Comparison of ENCODE assay signal across 8 mouse cellular contexts in the genomic region with DNA sequence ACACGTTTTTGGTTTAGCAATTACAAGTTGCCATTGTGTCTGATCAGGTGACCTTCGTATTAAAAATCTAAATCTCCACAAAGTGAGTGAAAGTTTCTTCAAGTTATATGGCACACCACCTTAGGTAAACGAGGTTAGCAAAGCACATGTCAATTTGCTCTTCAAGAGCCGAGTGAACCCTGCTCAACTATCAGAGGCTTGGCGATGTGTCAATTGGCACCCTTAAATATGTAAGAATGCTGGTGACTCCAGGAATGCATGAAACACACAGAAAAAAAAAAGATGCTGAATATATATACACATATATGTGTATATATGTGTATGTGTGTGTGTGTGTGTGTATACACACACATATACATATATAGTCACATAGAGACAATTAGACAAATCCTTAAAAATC. TPM values are rescaled to one million over a fixed set of nuclear protein-coding genes. Genes with fewer than 3 reads are reported as not detected.
DNase-seq lines count a peak whose midpoint lies in the region; ATAC-seq and TF ChIP-seq lines count a peak whose summit lies in the region.

No protein-coding gene starts in this region.

- WGBS in kidney, adult 2 months: 31% methylated on average over 5 of the region's 5 CpGs
- 25% methylated on average over 5 of the region's 5 CpGs for WGBS in heart, embryonic 13.5 days
- 36% methylated on average over 5 of the region's 5 CpGs for WGBS in limb, embryonic 12.5 days
- 45% methylated on average over 5 of the region's 5 CpGs for WGBS in neural tube, embryonic 12.5 days

- no peak for TF ChIP-seq CTCF in kidney, adult 2 months (conservative IDR thresholded peaks at IDR 0.05; ENCODE audit: insufficient read depth, insufficient read length, low read depth, low read length)

- H3K9me3 ChIP-seq in heart, embryonic 13.5 days: 0 out of 2 replicates have a peak, but pooled peaks cover 4% of the 10 kb centered on the region
- 0 out of 2 replicates have a peak, but pooled peaks cover 4% of the 10 kb centered on the region for H3K9me3 ChIP-seq in limb, embryonic 12.5 days
- no peaks in the 10 kb centered on the region for H3K9me3 ChIP-seq in neural tube, embryonic 12.5 days

- H3K4me2 ChIP-seq in heart, embryonic 13.5 days: peak overlapping the region; percentile 89
- peak overlapping the region; percentile 71 for H3K4me2 ChIP-seq in limb, embryonic 12.5 days
- peak overlapping the region; percentile 60 for H3K4me2 ChIP-seq in neural tube, embryonic 12.5 days (replicated peaks)

- no peaks in the 10 kb centered on the region for H3K36me3 ChIP-seq in kidney, adult 2 months (ENCODE audit: control insufficient read depth, insufficient read depth, low read length)
- no peaks in the 10 kb centered on the region for H3K36me3 ChIP-seq in heart, embryonic 13.5 days
- no peaks in the 10 kb centered on the region for H3K36me3 ChIP-seq in limb, embryonic 12.5 days
- no peaks in the 10 kb centered on the region for H3K36me3 ChIP-seq in neural tube, embryonic 12.5 days

- H3K27me3 ChIP-seq in kidney, adult 2 months (replicated peaks; ENCODE audit: control insufficient read depth, insufficient read depth, low read length): no peaks in the 10 kb centered on the region
- no peaks in the 10 kb centered on the region for H3K27me3 ChIP-seq in heart, embryonic 13.5 days (replicated peaks)
- no peaks in the 10 kb centered on the region for H3K27me3 ChIP-seq in limb, embryonic 12.5 days
- H3K27me3 ChIP-seq in neural tube, embryonic 12.5 days (replicated peaks): no peaks in the 10 kb centered on the region

- H3K4me1 ChIP-seq in kidney, adult 2 months (ENCODE audit: control insufficient read depth, insufficient read depth, low read length): peaks cover 5% of the 10 kb centered on the region; the same call in 1 of the 2 replicates
- H3K4me1 ChIP-seq in heart, embryonic 13.5 days: peaks cover 46% of the 10 kb centered on the region
- H3K4me1 ChIP-seq in limb, embryonic 12.5 days (replicated peaks): peaks cover 22% of the 10 kb centered on the region
- H3K4me1 ChIP-seq in neural tube, embryonic 12.5 days: peaks cover 12% of the 10 kb centered on the region

- TF ChIP-seq POLR2A in kidney, adult 2 months (IDR thresholded peaks at IDR 0.05; ENCODE audit: low read depth, low read length): no peak

- peak; percentile 36 for DNase-seq in kidney, adult 2 months
- DNase-seq in kidney, postnatal 4 days: no peak
- no peak for DNase-seq in urinary bladder, adult 18-20 months (ENCODE audit: low spot score in 2 of 2)
- no peak for DNase-seq in cerebellum, postnatal 4 days (ENCODE audit: low spot score in 2 of 2)
- no peak for DNase-seq in gastrocnemius, postnatal 10 days

- no peak overlapping the region for H3K27ac ChIP-seq in kidney, adult 2 months (ENCODE audit: insufficient read depth, low read depth, low read length)
- 0 out of 2 replicates have a peak overlapping the region, but pooled peaks have one; percentile 99 for H3K27ac ChIP-seq in heart, embryonic 13.5 days (replicated peaks)
- no peak overlapping the region for H3K27ac ChIP-seq in limb, embryonic 12.5 days
- H3K27ac ChIP-seq in neural tube, embryonic 12.5 days: no peak overlapping the region

- ATAC-seq in heart, embryonic 13.5 days (ENCODE audit: extremely low read depth, insufficient number of reproducible peaks, low FRiP score, low TSS enrichment): no peak
- ATAC-seq in limb, embryonic 12.5 days (ENCODE audit: insufficient number of reproducible peaks, insufficient read depth, low FRiP score, low TSS enrichment, low read depth): no peak
- ATAC-seq in neural tube, embryonic 12.5 days (ENCODE audit: low FRiP score, low read depth): no peak

- no peak overlapping the region for H3K4me3 ChIP-seq in kidney, adult 2 months (ENCODE audit: insufficient read depth, low read depth, low read length)
- peak overlapping the region; percentile 96 for H3K4me3 ChIP-seq in heart, embryonic 13.5 days
- H3K4me3 ChIP-seq in limb, embryonic 12.5 days (replicated peaks): peak overlapping the region; percentile 96
- H3K4me3 ChIP-seq in neural tube, embryonic 12.5 days: peak overlapping the region; percentile 99

- H3K9ac ChIP-seq in heart, embryonic 13.5 days: peak overlapping the region; percentile 98
- H3K9ac ChIP-seq in limb, embryonic 12.5 days (replicated peaks): no peak overlapping the region
- no peak overlapping the region for H3K9ac ChIP-seq in neural tube, embryonic 12.5 days

RNA-seq across cellular contexts. Expression of a gene that starts 1.4 kb away (rescaled TPM):
- polyA plus RNA-seq in kidney, adult 2 months (2012; rRNA removed): 21.6 and 25.4 TPM in 2 replicates
- 22.4 and 23.1 TPM in 2 replicates for polyA plus RNA-seq in heart, embryonic 13.5 days (2015; fragmentation: Nextera tagmentation; extraction: Ambion mirVana)
- 57.6 and 66.7 TPM in 2 replicates for polyA plus RNA-seq in limb, embryonic 12.5 days (2016; fragmentation: Nextera tagmentation; extraction: Ambion mirVana)
- 53.0 and 60.4 TPM in 2 replicates for polyA plus RNA-seq in neural tube, embryonic 12.5 days (2016; fragmentation: Nextera tagmentation; extraction: Ambion mirVana)
- total RNA-seq in gastrocnemius, postnatal 10 days (2021): 10 to 100 TPM; 65.9 to 68.0 TPM
